Mouse (Mus musculus): ENCODE measurements around the gene Cebpz.

The Cebpz gene

GRCm38 (mm10) chr17:78895394-78895793 is 41.5 kb downstream of the Cebpz start:
- DNase-seq (ENCODE audit: low spot score), result peak; percentile 48

- DNase-seq (ENCODE audit: low spot score), result no peak
These were observed 41.9 kb downstream of the Cebpz start for GRCm38 (mm10) chr17:78894991-78895390.

- peak; percentile 21 for DNase-seq (ENCODE audit: low spot score)
These were observed 45.8 kb downstream of the Cebpz start for GRCm38 (mm10) chr17:78891020-78891419.

- DNase-seq (ENCODE audit: low spot score), result no peak
These were observed 47.7 kb downstream of the Cebpz start for GRCm38 (mm10) chr17:78889184-78889583.

GRCm38 (mm10) chr17:78888554-78888953 is 48.3 kb downstream of the Cebpz start:
- no peak for DNase-seq (ENCODE audit: low spot score)

- DNase-seq (ENCODE audit: low spot score), result no peak
These were observed 51.4 kb downstream of the Cebpz start for GRCm38 (mm10) chr17:78885286-78886065.

- DNase-seq (ENCODE audit: low spot score), result no peak
These were observed 53.6 kb downstream of the Cebpz start for GRCm38 (mm10) chr17:78883291-78883690.

- DNase-seq (ENCODE audit: low spot score), result peak; percentile 89
These were observed 54.3 kb downstream of the Cebpz start, which contains the start of gene Eif2ak2 for GRCm38 (mm10) chr17:78882401-78883112. TSS of gene Eif2ak2 (minus strand) at chr17:78882573.

- DNase-seq (ENCODE audit: low spot score), result peak; percentile 18
These were observed 55.0 kb downstream of the Cebpz start for GRCm38 (mm10) chr17:78881878-78882304.

- no peak for DNase-seq (ENCODE audit: low spot score)
These were observed 63.0 kb downstream of the Cebpz start for GRCm38 (mm10) chr17:78873886-78874285.
